Mouse (Mus musculus): Measurements from ENCODE around the gene Trip6.

GRCm38 (mm10) chr5:137306439-137307005 lies 7.7 kb downstream of the Trip6 start:
- no peak for TF ChIP-seq CTCF (IDR thresholded peaks at IDR 0.05; ENCODE audit: low read depth, low read length)
- TF ChIP-seq POLR2A (IDR thresholded peaks at IDR 0.05; ENCODE audit: insufficient read depth, low read length) = no peak
